Mouse (Mus musculus) mammary gland, adult 2 months (tissue): Measurements from ENCODE around the gene Gm11084. TPM values are rescaled to one million over a fixed set of nuclear protein-coding genes. Genes with fewer than 3 reads are reported as not detected.

Experiments
- polyA plus RNA-seq: library from polyadenylated mRNA; depleted of rRNA; stranded (reverse); fragments of >200 nt; gene quantifications from 2 replicates; pipeline ENCODE4 v1.2.3, GENCODE M21; 2012; ENCODE audit warnings: low replicate concordance; rRNA removed

Gm11084 gene
- polyA plus RNA-seq = not detected in 2 replicates

GRCm38 (mm10) chr2:72986616-72987015 is at the start of gene Gm11084:
Gene Gm11084, minus strand, starts transcription at chr2:72986716.

GRCm38 (mm10) chr2:72980337-72981074 is 6.0 kb downstream of the Gm11084 start, which contains the start of gene Sp3:
Gene Sp3, minus strand, starts transcription at chr2:72980446.

Other genes starting within 250 kb of the Gm11084 start
- gene Sp3, start 6.3 kb downstream of the Gm11084 start, polyA plus RNA-seq = 17.0 and 30.6 TPM in 2 replicates
- gene Ola1, start 232.2 kb upstream of the Gm11084 start, polyA plus RNA-seq = 2.7 and 10.0 TPM in 2 replicates